Mouse (Mus musculus) kidney, adult 9 months (tissue): Measurements from ENCODE around the gene Ptpn1.

Experiments
- DNase-seq: peaks from one replicate; pipeline ENCODE4 v3.0.0; 2022

Gene Ptpn1

GRCm38 (mm10) chr2:167949250-167949649 lies 17.4 kb downstream of the Ptpn1 start:
- DNase-seq, result peak; percentile 26

GRCm38 (mm10) chr2:167949808-167950207 lies 18.0 kb downstream of the Ptpn1 start:
- DNase-seq, result peak; percentile 33

- DNase-seq, result peak; percentile 97
These were observed 18.8 kb downstream of the Ptpn1 start for GRCm38 (mm10) chr2:167950681-167951080.

GRCm38 (mm10) chr2:167951301-167952211 lies 19.7 kb downstream of the Ptpn1 start:
- DNase-seq, result peak; percentile 36

- no peak for DNase-seq
These were observed 22.0 kb downstream of the Ptpn1 start for GRCm38 (mm10) chr2:167953819-167954218.

GRCm38 (mm10) chr2:167954928-167955327 lies 23.1 kb downstream of the Ptpn1 start:
- DNase-seq, result no peak

GRCm38 (mm10) chr2:167957539-167957938 lies 25.7 kb downstream of the Ptpn1 start:
- no peak for DNase-seq

GRCm38 (mm10) chr2:167958082-167958788 lies 26.4 kb downstream of the Ptpn1 start:
- DNase-seq, result peak; percentile 56

- DNase-seq, result peak; percentile 93
These were observed 27.0 kb downstream of the Ptpn1 start for GRCm38 (mm10) chr2:167958843-167959242.

- peak; percentile 75 for DNase-seq
These were observed 27.6 kb downstream of the Ptpn1 start for GRCm38 (mm10) chr2:167959384-167959911.

- DNase-seq, result peak; percentile 27
These were observed 28.1 kb downstream of the Ptpn1 start for GRCm38 (mm10) chr2:167959996-167960395.

GRCm38 (mm10) chr2:167960584-167960983 lies 28.7 kb downstream of the Ptpn1 start:
- no peak for DNase-seq

GRCm38 (mm10) chr2:167962347-167962746 lies 30.5 kb downstream of the Ptpn1 start:
- DNase-seq, result peak; percentile 51

GRCm38 (mm10) chr2:167963176-167963575 lies 31.3 kb downstream of the Ptpn1 start:
- DNase-seq, result no peak

GRCm38 (mm10) chr2:167963778-167964300 lies 32.0 kb downstream of the Ptpn1 start:
- DNase-seq, result no peak

GRCm38 (mm10) chr2:167964320-167964719 lies 32.5 kb downstream of the Ptpn1 start:
- no peak for DNase-seq

- DNase-seq, result no peak
These were observed 34.1 kb downstream of the Ptpn1 start for GRCm38 (mm10) chr2:167965911-167966310.

- DNase-seq, result no peak
These were observed 36.6 kb downstream of the Ptpn1 start for GRCm38 (mm10) chr2:167968504-167968903.

GRCm38 (mm10) chr2:167969851-167970541 lies 38.1 kb downstream of the Ptpn1 start:
- DNase-seq, result no peak

- DNase-seq, result no peak
These were observed 40.3 kb downstream of the Ptpn1 start for GRCm38 (mm10) chr2:167972146-167972545.

- DNase-seq, result no peak
These were observed 41.0 kb downstream of the Ptpn1 start for GRCm38 (mm10) chr2:167972809-167973208.

GRCm38 (mm10) chr2:167975746-167976145 lies 43.9 kb downstream of the Ptpn1 start:
- no peak for DNase-seq

GRCm38 (mm10) chr2:167978271-167978670 lies 46.4 kb downstream of the Ptpn1 start:
- no peak for DNase-seq
